Mouse (Mus musculus): ENCODE measurements around the gene Nphs1. TPM values are rescaled to one million over a fixed set of nuclear protein-coding genes. Genes with fewer than 3 reads are reported as not detected.

Nphs1 gene
- not detected in 2 replicates for total RNA-seq (2015; ENCODE audit: low replicate concordance)
- total RNA-seq (2017; ENCODE audit: low replicate concordance) = 1.2 TPM in 1 of 2 replicates, not detected in the other

- ATAC-seq (replicated peaks; ENCODE audit: low FRiP score, poor library complexity, severe bottlenecking) = no peak
Observed at GRCm38 (mm10) chr7:30457629-30458330, at the start of gene Nphs1, which contains the start of gene Kirrel2. Nphs1 (plus strand) TSS chr7:30458315. Kirrel2 (minus strand) TSS chr7:30457690.

GRCm38 (mm10) chr7:30408639-30409038 is 49.5 kb upstream of the Nphs1 start:
- ATAC-seq (replicated peaks; ENCODE audit: low FRiP score, poor library complexity, severe bottlenecking) = no peak

GRCm38 (mm10) chr7:30409789-30410188 is 48.3 kb upstream of the Nphs1 start:
- no peak for ATAC-seq (replicated peaks; ENCODE audit: low FRiP score, poor library complexity, severe bottlenecking)

- no peak for ATAC-seq (replicated peaks; ENCODE audit: low FRiP score, poor library complexity, severe bottlenecking)
Observed at GRCm38 (mm10) chr7:30411023-30411422, 47.1 kb upstream of the Nphs1 start.

GRCm38 (mm10) chr7:30412735-30413147 is 45.4 kb upstream of the Nphs1 start:
- no peak for ATAC-seq (replicated peaks; ENCODE audit: low FRiP score, poor library complexity, severe bottlenecking)

GRCm38 (mm10) chr7:30413596-30413995 is 44.5 kb upstream of the Nphs1 start, which contains the start of gene Tyrobp:
Tyrobp (plus strand) TSS chr7:30413760.
- ATAC-seq (replicated peaks; ENCODE audit: low FRiP score, poor library complexity, severe bottlenecking) = no peak

- ATAC-seq (replicated peaks; ENCODE audit: low FRiP score, poor library complexity, severe bottlenecking) = no peak
Observed at GRCm38 (mm10) chr7:30417856-30418255, 40.3 kb upstream of the Nphs1 start.

- no peak for ATAC-seq (replicated peaks; ENCODE audit: low FRiP score, poor library complexity, severe bottlenecking)
Observed at GRCm38 (mm10) chr7:30419561-30420499, 38.3 kb upstream of the Nphs1 start, which contains the start of gene Hcst. Hcst (minus strand) TSS chr7:30419854.

- ATAC-seq (replicated peaks; ENCODE audit: low FRiP score, poor library complexity, severe bottlenecking) = no peak
Observed at GRCm38 (mm10) chr7:30420673-30421072, 37.4 kb upstream of the Nphs1 start.

GRCm38 (mm10) chr7:30421175-30421889 is 36.8 kb upstream of the Nphs1 start, which contains the start of gene Nfkbid:
Nfkbid (plus strand) TSS chr7:30421732.
- peak; percentile 72 for ATAC-seq (replicated peaks; ENCODE audit: low FRiP score, poor library complexity, severe bottlenecking)

- ATAC-seq (replicated peaks; ENCODE audit: low FRiP score, poor library complexity, severe bottlenecking) = peak; percentile 49; the same call in 1 of the 2 replicates
Observed at GRCm38 (mm10) chr7:30421890-30422435, 36.2 kb upstream of the Nphs1 start.

- ATAC-seq (replicated peaks; ENCODE audit: low FRiP score, poor library complexity, severe bottlenecking) = no peak
Observed at GRCm38 (mm10) chr7:30422560-30422959, 35.6 kb upstream of the Nphs1 start.

GRCm38 (mm10) chr7:30423071-30423641 is 35.0 kb upstream of the Nphs1 start:
- ATAC-seq (replicated peaks; ENCODE audit: low FRiP score, poor library complexity, severe bottlenecking) = no peak

- no peak for ATAC-seq (replicated peaks; ENCODE audit: low FRiP score, poor library complexity, severe bottlenecking)
Observed at GRCm38 (mm10) chr7:30429327-30429726, 28.8 kb upstream of the Nphs1 start.

- no peak for ATAC-seq (replicated peaks; ENCODE audit: low FRiP score, poor library complexity, severe bottlenecking)
Observed at GRCm38 (mm10) chr7:30430191-30430590, 27.9 kb upstream of the Nphs1 start.

GRCm38 (mm10) chr7:30431793-30432192 is 26.3 kb upstream of the Nphs1 start:
- no peak for ATAC-seq (replicated peaks; ENCODE audit: low FRiP score, poor library complexity, severe bottlenecking)

- ATAC-seq (replicated peaks; ENCODE audit: low FRiP score, poor library complexity, severe bottlenecking) = no peak
Observed at GRCm38 (mm10) chr7:30434238-30434637, 23.9 kb upstream of the Nphs1 start.

GRCm38 (mm10) chr7:30434701-30435100 is 23.4 kb upstream of the Nphs1 start:
- no peak for ATAC-seq (replicated peaks; ENCODE audit: low FRiP score, poor library complexity, severe bottlenecking)

- ATAC-seq (replicated peaks; ENCODE audit: low FRiP score, poor library complexity, severe bottlenecking) = no peak
Observed at GRCm38 (mm10) chr7:30435156-30435555, 23.0 kb upstream of the Nphs1 start.
